Mouse (Mus musculus): ENCODE measurements at regions not wholly inside any gene's neighbourhood (a gene's known extent, or its start where the extent isn't known, plus 50 kb on each side); places are given as distances from the start of the nearest gene placed in this dataset.
A peak's percentile ranks its signal among the peaks of the same experiment; 100 is the strongest.

GRCm38 (mm10) chr14:32735356-32735755, 50.3 kb upstream of the 3425401B19Rik start:
- peak; percentile 28 for DNase-seq (ENCODE audit: low spot score)
